Mouse (Mus musculus): Measurements from ENCODE around the gene Abca7.

Gene Abca7

GRCm38 (mm10) chr10:79994397-79995115, 1.7 kb upstream of the Abca7 start:
- DNase-seq (ENCODE audit: low spot score) = peak; percentile 65

DNA sequence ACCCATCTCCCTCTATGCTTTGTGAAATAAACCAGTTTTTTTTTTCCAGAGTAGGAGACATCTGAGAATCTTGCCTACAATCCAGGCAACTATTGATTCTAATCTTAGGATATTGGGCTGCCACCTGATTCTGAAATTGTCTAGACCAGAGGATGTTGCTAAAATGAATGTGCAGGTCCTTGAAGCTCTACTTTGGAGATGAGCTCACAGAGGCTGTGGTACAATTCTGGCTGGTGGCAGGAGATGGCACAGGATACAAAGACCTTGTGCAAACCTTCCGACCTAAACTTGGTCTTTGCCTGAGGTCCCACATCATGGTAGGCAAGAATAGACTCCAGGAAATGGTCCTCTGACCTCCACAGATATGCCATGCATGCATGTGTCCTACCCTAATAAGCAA, 658 bp upstream of the Abca7 start:
- DNase-seq (ENCODE audit: low spot score) = no peak

GRCm38 (mm10) chr10:79997034-79997760, 903 bp downstream of the Abca7 start:
- peak; percentile 93 for DNase-seq (ENCODE audit: low spot score)

- peak; percentile 86 for DNase-seq (ENCODE audit: low spot score)
Observed at GRCm38 (mm10) chr10:79997819-79998218, 1.5 kb downstream of the Abca7 start.

DNA sequence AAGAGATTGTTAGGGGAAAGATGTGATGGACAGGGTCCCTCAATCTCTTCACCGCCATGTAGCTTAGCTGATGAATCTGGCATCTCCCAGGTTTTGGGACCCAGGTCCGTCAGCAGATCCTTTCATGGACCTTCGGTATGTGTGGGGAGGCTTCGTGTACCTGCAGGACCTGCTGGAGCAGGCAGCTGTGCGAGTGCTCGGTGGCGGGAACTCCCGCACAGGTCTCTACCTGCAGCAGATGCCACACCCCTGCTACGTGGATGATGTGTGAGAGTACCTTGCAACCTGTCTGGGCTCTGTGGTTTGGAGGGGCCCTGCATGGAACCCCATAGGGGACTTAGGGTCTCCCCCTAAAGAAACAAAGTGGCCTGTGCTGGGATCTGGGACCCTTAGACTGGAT, 5.7 kb downstream of the Abca7 start:
- DNase-seq (ENCODE audit: low spot score) = no peak

- DNase-seq (ENCODE audit: low spot score) = no peak
Observed at GRCm38 (mm10) chr10:80002829-80003228, 6.5 kb downstream of the Abca7 start.

GRCm38 (mm10) chr10:80003374-80004232, 7.3 kb downstream of the Abca7 start:
- peak; percentile 66 for DNase-seq (ENCODE audit: low spot score)

- DNase-seq (ENCODE audit: low spot score) = no peak
Observed at GRCm38 (mm10) chr10:80004233-80004705, 8.0 kb downstream of the Abca7 start.

DNA sequence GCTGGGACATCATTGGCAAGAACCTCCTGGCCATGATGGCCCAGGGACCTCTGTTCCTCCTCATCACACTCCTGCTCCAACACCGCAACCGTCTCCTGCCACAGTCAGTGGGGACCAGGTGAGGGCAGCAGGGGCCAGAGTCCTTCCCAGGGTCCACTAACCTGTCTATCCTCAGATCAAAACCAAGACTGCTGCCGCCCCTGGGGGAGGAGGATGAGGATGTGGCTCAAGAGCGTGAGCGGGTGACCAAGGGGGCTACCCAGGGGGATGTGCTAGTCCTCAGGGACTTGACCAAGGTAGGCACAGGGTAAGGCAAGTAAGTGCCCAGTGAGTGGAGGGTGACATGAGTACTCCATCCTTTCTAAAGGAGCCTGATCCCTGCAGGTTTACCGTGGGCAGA, 15.4 kb downstream of the Abca7 start:
- no peak for DNase-seq (ENCODE audit: low spot score)

GRCm38 (mm10) chr10:80013609-80014008, 17.3 kb downstream of the Abca7 start:
- no peak for DNase-seq (ENCODE audit: low spot score)

DNA sequence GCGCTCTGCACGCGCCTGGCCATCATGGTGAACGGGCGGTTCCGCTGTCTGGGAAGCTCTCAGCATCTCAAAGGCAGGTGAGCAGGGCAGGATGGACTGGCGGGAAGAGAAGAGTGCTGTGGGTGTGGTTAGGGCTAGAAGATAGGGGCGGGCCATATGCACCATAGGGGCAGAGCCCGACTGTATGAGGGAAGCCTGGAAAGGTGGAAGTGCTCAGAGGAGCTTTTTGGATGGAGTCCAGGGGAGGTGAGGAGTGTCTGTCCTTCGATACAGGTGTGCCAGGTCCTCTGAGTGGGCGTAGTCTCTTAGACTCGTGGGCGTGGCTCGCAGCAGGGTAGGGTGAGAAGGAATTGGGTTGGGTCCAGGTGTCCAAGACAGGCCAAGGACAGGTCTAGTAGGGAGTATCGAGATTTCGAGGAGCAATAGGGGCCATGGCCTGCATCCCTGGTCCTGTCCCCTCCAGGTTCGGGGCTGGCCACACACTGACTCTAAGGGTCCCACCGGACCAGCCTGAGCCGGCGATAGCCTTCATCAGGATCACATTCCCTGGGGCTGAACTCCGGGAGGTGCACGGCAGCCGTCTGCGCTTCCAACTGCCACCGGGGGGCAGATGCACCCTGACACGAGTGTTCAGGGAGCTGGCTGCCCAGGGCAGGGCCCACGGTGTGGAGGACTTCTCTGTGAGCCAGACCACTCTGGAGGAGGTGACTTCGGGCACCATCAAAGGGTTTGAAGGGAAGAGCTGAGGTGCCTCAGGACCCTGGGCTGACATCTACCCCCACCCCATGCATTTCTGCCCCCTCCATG, 18.4 kb downstream of the Abca7 start:
- DNase-seq (ENCODE audit: low spot score) = peak; percentile 70

GRCm38 (mm10) chr10:80015583-80015982, 19.3 kb downstream of the Abca7 start:
- no peak for DNase-seq (ENCODE audit: low spot score)

GRCm38 (mm10) chr10:80016511-80016910, 20.2 kb downstream of the Abca7 start, which contains the start of gene Arhgap45:
Arhgap45 (plus strand) TSS chr10:80016653.
- no peak for DNase-seq (ENCODE audit: low spot score)

- DNase-seq (ENCODE audit: low spot score) = no peak
Observed at GRCm38 (mm10) chr10:80016931-80017330, 20.6 kb downstream of the Abca7 start.

- no peak for DNase-seq (ENCODE audit: low spot score)
Observed at GRCm38 (mm10) chr10:80017361-80017760, 21.1 kb downstream of the Abca7 start.

- DNase-seq (ENCODE audit: low spot score) = no peak
Observed at GRCm38 (mm10) chr10:80017771-80018170, 21.5 kb downstream of the Abca7 start.

DNA sequence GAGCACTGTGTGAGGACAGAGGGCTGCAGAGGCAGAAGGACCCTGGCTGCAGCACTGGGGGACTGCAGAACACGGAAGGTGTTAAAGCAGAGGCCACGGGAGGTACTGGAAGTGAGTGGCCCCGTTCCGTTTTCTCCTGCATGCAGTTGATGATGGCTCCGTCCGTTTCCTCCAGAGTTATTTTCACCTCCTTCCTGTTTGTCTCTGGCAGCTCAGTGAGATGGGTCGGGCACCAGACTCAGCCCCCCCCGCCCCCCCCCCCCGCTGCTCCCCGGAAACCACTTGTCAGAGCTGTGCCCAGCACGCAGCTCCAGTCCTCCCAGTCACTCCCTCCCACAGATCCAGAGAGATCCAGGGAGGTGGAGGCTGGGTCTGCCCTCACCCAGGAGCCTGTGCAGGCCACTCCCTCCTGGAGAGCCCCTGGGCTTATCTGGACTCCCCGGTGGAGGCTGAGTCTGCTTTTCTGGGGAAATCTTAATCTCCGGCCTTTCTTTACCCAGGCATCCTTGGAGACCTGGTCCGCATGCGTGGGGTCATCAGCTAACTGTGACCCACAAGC, 22.5 kb downstream of the Abca7 start:
- DNase-seq (ENCODE audit: low spot score) = peak; percentile 73

DNA sequence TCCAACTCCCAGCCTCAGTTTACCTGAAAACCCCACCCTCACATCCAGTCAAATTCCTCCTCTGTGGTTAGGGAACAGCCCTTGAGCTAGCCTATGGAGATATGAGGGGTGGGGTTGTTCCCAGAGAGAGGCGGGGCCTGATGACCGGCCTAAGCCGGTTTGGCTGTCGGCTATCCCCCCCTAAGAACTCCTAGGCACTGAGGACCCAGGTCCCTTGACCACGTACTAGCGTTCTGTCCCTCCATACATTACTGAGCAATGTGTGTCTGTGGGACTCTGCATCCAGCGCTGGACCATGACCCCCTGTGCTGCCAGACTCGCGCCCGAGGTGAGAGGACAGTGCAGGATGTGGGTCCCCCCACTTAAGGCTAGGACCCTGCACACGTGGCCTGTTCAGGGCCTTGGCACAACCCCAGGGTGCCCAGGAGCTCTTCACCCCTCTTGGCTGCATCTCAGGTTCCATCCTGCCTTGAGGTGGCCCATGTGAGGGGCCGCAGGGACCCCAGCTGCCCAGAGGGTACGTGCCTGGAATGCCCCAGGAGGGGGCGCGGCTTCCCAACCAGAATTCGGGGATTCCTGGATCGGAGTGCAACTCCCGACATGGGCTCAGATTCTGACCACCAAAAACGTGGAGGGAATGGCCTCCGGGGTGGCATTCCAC, 23.3 kb downstream of the Abca7 start:
- DNase-seq (ENCODE audit: low spot score) = no peak

DNA sequence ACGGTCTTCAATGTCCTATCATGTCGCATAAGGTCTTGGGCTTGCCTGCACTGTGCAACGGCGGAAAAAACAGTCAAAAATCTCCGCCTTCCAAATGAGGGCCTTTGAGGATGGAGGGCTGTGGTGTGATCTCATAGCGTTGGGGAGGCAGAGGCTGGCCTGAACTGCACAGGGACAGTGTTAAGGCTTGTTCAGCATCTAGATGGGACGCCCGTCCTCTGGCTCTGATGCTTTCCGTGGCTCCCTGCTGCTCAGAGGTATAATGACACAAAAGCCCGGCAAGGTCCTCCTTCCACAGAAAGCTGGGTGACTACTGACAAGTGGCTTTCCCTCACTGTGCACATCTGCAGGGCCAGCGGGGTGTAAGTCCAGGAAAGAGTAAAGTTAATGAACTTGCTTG, 23.9 kb downstream of the Abca7 start:
- no peak for DNase-seq (ENCODE audit: low spot score)

- DNase-seq (ENCODE audit: low spot score) = no peak
Observed at GRCm38 (mm10) chr10:80020603-80021319, 24.5 kb downstream of the Abca7 start.

Measured in MN1 (cell line).